Mouse (Mus musculus) heart, postnatal 0 days (tissue): Measurements from ENCODE around the gene Ppp1r8. TPM values are rescaled to one million over a fixed set of nuclear protein-coding genes. Genes with fewer than 3 reads are reported as not detected.

ENCODE experiments used
- ATAC-seq: fragments of 200-750 bp; cut with Nextera tagmentation; 2 replicates; pipeline ENCODE4 v1.8.0; 2017; ENCODE audit warnings: low read depth, moderate number of reproducible peaks, moderate library complexity; ENCODE audit not compliant: insufficient read depth
- DNase-seq: peaks from one replicate; pipeline ENCODE4 v3.0.0-alpha.2; 2016; ENCODE audit warnings: low spot score
- H3K27ac ChIP-seq: fragments of 300-500 bp; sonication (generic); 2 replicates; pipeline ENCODE4 v1.5.1; 2014; ENCODE audit warnings: low read depth, mild to moderate bottlenecking
- H3K27me3 ChIP-seq: fragments of 300-500 bp; sonication (generic); 2 replicates; pipeline ENCODE4 v1.6.1; 2014; ENCODE audit warnings: low read length, mixed read lengths; ENCODE audit not compliant: control insufficient read depth, insufficient read depth
- H3K36me3 ChIP-seq: fragments of 300-500 bp; sonication (generic); replicated peaks from 2 replicates; pipeline ENCODE4 v1.6.1; 2014; ENCODE audit warnings: low read length, mixed read lengths; ENCODE audit not compliant: control insufficient read depth, insufficient read depth
- H3K4me1 ChIP-seq: fragments of 300-500 bp; sonication (generic); 2 replicates; pipeline ENCODE4 v1.6.1; 2014; ENCODE audit warnings: antibody characterized with exemption; ENCODE audit not compliant: control insufficient read depth, insufficient read depth
- H3K4me2 ChIP-seq: fragments of 300-500 bp; sonication (generic); 2 replicates; pipeline ENCODE4 v1.6.1; 2014; ENCODE audit warnings: low read depth, mild to moderate bottlenecking, low read length, moderate library complexity
- H3K4me3 ChIP-seq: fragments of 300-500 bp; sonication (generic); 2 replicates; pipeline ENCODE4 v1.5.1; 2014; ENCODE audit warnings: low read depth, low read length
- H3K9ac ChIP-seq: fragments of 300-500 bp; sonication (generic); replicated peaks from 2 replicates; pipeline ENCODE4 v1.6.1; 2014; ENCODE audit warnings: low read depth, low read length, mixed read lengths
- H3K9me3 ChIP-seq: fragments of 300-500 bp; sonication (generic); replicated peaks from 2 replicates; pipeline ENCODE4 v1.6.1; 2016; ENCODE audit warnings: low read length; ENCODE audit not compliant: control insufficient read depth
- CTCF ChIP-seq: IDR thresholded peaks from 2 replicates; pipeline ENCODE4 v1.5.1; 2016; ENCODE audit warnings: antibody characterized with exemption, control low read depth, low read depth
- EP300 ChIP-seq: IDR thresholded peaks from 2 replicates; pipeline ENCODE4 v1.6.1; 2016; ENCODE audit warnings: antibody characterized with exemption, low read depth
- WGBS: fragments of 180-500 bp; shearing (Covaris S2); extraction: QIAGEN DNeasy Blood & Tissue Kit; methylation state at CpG from one replicate; pipeline ENCODE4 v1.1.7; 2014; 5-methylcytosine and 5-hydroxymethylcytosine counted together
- polyA plus RNA-seq: library from polyadenylated mRNA; unstranded; fragments of >200 nt; fragmentation: Nextera tagmentation; extraction: Ambion mirVana; gene quantifications from 2 replicates; pipeline ENCODE4 v1.2.1, GENCODE M21; 2015
- total RNA-seq: library from RNA; depleted of rRNA; stranded (reverse); fragments of >200 nt; gene quantifications from 2 replicates; pipeline ENCODE4 v1.2.3, GENCODE M21; 2014; ENCODE audit warnings: low replicate concordance

The Ppp1r8 gene
- total and polyA plus RNA-seq, 2 experiments from 2014 or later, result 17.3 to 46.2 TPM

- Histone ChIP-seq H3K27me3 (no peaks in the 10 kb centered on the region), H3K4me3 (no peak overlapping the region), H3K36me3 (peaks cover 90% of the 10 kb centered on the region), H3K9ac (no peak overlapping the region), H3K9me3 (no peaks in the 10 kb centered on the region), H3K27ac (no peak overlapping the region), H3K4me1 (no peaks in the 10 kb centered on the region), H3K4me2 (no peak overlapping the region)
- ATAC-seq (no peak), DNase-seq (no peak)
- no peak for TF ChIP-seq CTCF
- WGBS, result 96% methylated on average over 1 of the region's 1 CpGs
These were observed 17.9 kb upstream of the Ppp1r8 start for GRCm38 (mm10) chr4:132860880-132861279.

- WGBS, result 84% methylated on average over 1 of the region's 1 CpGs
- H3K36me3 ChIP-seq, result peaks cover 21% of the 10 kb centered on the region
- H3K9ac ChIP-seq, result no peak overlapping the region
- no peak for TF ChIP-seq CTCF
- TF ChIP-seq EP300, result no peak
- H3K9me3 ChIP-seq, result no peaks in the 10 kb centered on the region
- DNase-seq (no peak), ATAC-seq (no peak)
- peak overlapping the region; percentile 81; the same call in 1 of the 2 replicates for H3K4me3 ChIP-seq
- no peaks in the 10 kb centered on the region for H3K27me3 ChIP-seq
- peaks cover 14% of the 10 kb centered on the region for H3K4me1 ChIP-seq
- H3K4me2 ChIP-seq, result peak overlapping the region; percentile 98
- H3K27ac ChIP-seq, result no peak overlapping the region
These were observed 719 bp upstream of the Ppp1r8 start for GRCm38 (mm10) chr4:132843705-132844071.

GRCm38 (mm10) chr4:132842281-132842906, 575 bp downstream of the Ppp1r8 start:
- Histone ChIP-seq H3K27ac (peak overlapping the region; percentile 73), H3K36me3 (peaks cover 29% of the 10 kb centered on the region), H3K9me3 (no peaks in the 10 kb centered on the region), H3K4me3 (peak overlapping the region; percentile 81), H3K9ac (peak overlapping the region; percentile 87), H3K4me2 (peak overlapping the region; percentile 98), H3K27me3 (no peaks in the 10 kb centered on the region), H3K4me1 (peaks cover 14% of the 10 kb centered on the region)
- under 1% methylated on average over 30 of the region's 30 CpGs for WGBS
- DNase-seq (peak; percentile 7), ATAC-seq (peak; percentile 4; the same call in 1 of the 2 replicates)
- no peak for TF ChIP-seq EP300
- no peak for TF ChIP-seq CTCF

GRCm38 (mm10) chr4:132841493-132841892, 1.5 kb downstream of the Ppp1r8 start:
- Histone ChIP-seq H3K4me1 (peaks cover 14% of the 10 kb centered on the region), H3K27me3 (no peaks in the 10 kb centered on the region), H3K9ac (no peak overlapping the region), H3K4me3 (peak overlapping the region; percentile 81; the same call in 1 of the 2 replicates), H3K9me3 (no peaks in the 10 kb centered on the region), H3K4me2 (peak overlapping the region; percentile 98), H3K27ac (no peak overlapping the region), H3K36me3 (peaks cover 38% of the 10 kb centered on the region)
- WGBS, result 87% methylated on average over 3 of the region's 3 CpGs
- ATAC-seq (no peak), DNase-seq (no peak)
- TF ChIP-seq EP300, result no peak
- no peak for TF ChIP-seq CTCF

- Histone ChIP-seq H3K9me3 (0 out of 2 replicates have a peak, but pooled peaks cover 7% of the 10 kb centered on the region), H3K4me3 (no peak overlapping the region), H3K4me2 (no peak overlapping the region), H3K27ac (no peak overlapping the region), H3K9ac (no peak overlapping the region), H3K27me3 (no peaks in the 10 kb centered on the region), H3K36me3 (peaks cover 33% of the 10 kb centered on the region), H3K4me1 (no peaks in the 10 kb centered on the region)
- 69% methylated on average over 8 of the region's 8 CpGs for WGBS
- TF ChIP-seq CTCF (peak; percentile 88), EP300 (no peak)
- DNase-seq (peak; percentile 36), ATAC-seq (peak; percentile 68)
These were observed 19.2 kb downstream of the Ppp1r8 start for GRCm38 (mm10) chr4:132823614-132824366.
